8 mouse cellular contexts compared by ENCODE assay signal in genomic region chr8:126139546-126139870, GRCm38 (mm10).
DNase-seq lines count a peak whose midpoint lies in the region; ATAC-seq and TF ChIP-seq lines count a peak whose summit lies in the region.
"Had no signal": no experiment of that assay in that cellular context is flagged by ENCODE, and none has a peak within 500 bp of the region (broad histone marks: within the 10 kb centered on the region; RNA-seq: fewer than 3 reads in every experiment).

No protein-coding gene starts in this region.

- no peaks in the 10 kb centered on the region for H3K9me3 ChIP-seq in forebrain, embryonic 10.5 days
- no peaks in the 10 kb centered on the region for H3K9me3 ChIP-seq in hindbrain, embryonic 16.5 days (ENCODE audit: control insufficient read depth, low read length)
- H3K9me3 ChIP-seq in neural tube, embryonic 12.5 days, result no peaks in the 10 kb centered on the region

- H3K4me1 ChIP-seq in forebrain, embryonic 10.5 days, result peaks cover 16% of the 10 kb centered on the region
- H3K4me1 ChIP-seq in hindbrain, embryonic 16.5 days (ENCODE audit: control insufficient read depth, insufficient read depth, low read depth, low read length), result peaks cover 10% of the 10 kb centered on the region
- H3K4me1 ChIP-seq in neural tube, embryonic 12.5 days, result peaks cover 13% of the 10 kb centered on the region

- H3K4me3 ChIP-seq in left cerebral cortex, adult 2 months, result peak overlapping the region; percentile 55
- peak overlapping the region; percentile 63 for H3K4me3 ChIP-seq in forebrain, embryonic 10.5 days
- H3K4me3 ChIP-seq in hindbrain, embryonic 16.5 days (ENCODE audit: low read length), result peak overlapping the region; percentile 63
- H3K4me3 ChIP-seq in neural tube, embryonic 12.5 days, result peak overlapping the region; percentile 49

- H3K4me2 ChIP-seq in hindbrain, embryonic 16.5 days (ENCODE audit: low read length), result peak overlapping the region; percentile 96
- H3K4me2 ChIP-seq in neural tube, embryonic 12.5 days (replicated peaks), result peak overlapping the region; percentile 96

- H3K9ac ChIP-seq in hindbrain, embryonic 16.5 days (ENCODE audit: low read depth, low read length), result peak overlapping the region; percentile 78
- H3K9ac ChIP-seq in neural tube, embryonic 12.5 days, result peak overlapping the region; percentile 59; the same call in 1 of the 2 replicates
- H3K9ac ChIP-seq: liver, embryonic 14.5 days had no signal

- TF ChIP-seq CTCF in left cerebral cortex, adult 2 months (IDR thresholded peaks at IDR 0.05), result no peak

- H3K36me3 ChIP-seq in forebrain, embryonic 10.5 days (replicated peaks), result no peaks in the 10 kb centered on the region
- H3K36me3 ChIP-seq in hindbrain, embryonic 16.5 days (ENCODE audit: control insufficient read depth, insufficient read depth, low read length), result no peaks in the 10 kb centered on the region
- H3K36me3 ChIP-seq in neural tube, embryonic 12.5 days, result no peaks in the 10 kb centered on the region

- intact Hi-C loops in left cerebral cortex, adult 2 months (cut with DNase I), result no loop called here
- intact Hi-C loops in left cerebral cortex, postnatal 14 days (cut with DNase I), result no loop called here

- no peak for DNase-seq in left cerebral cortex, adult 2 months (ENCODE audit: extremely low spot score in 1 of 2, low spot score in 2 of 2)
- no peak for DNase-seq in left cerebral cortex, postnatal 14 days (ENCODE audit: low spot score in 2 of 2)
- no peak for DNase-seq in forebrain, embryonic 10.5 days (ENCODE audit: extremely low spot score, low spot score)
- no peak for DNase-seq in adrenal gland, postnatal 25 days
- DNase-seq in Muller cell, postnatal 12 days (ENCODE audit: inconsistent ontology term), result no peak

- WGBS in forebrain, embryonic 10.5 days, result 20% methylated on average over 11 of the region's 11 CpGs
- WGBS in hindbrain, embryonic 16.5 days, result 19% methylated on average over 11 of the region's 11 CpGs
- WGBS in neural tube, embryonic 12.5 days, result 17% methylated on average over 11 of the region's 11 CpGs

- no peak overlapping the region; the same call in 1 of the 2 replicates for H3K27ac ChIP-seq in left cerebral cortex, adult 2 months
- no peak overlapping the region for H3K27ac ChIP-seq in forebrain, embryonic 10.5 days
- H3K27ac ChIP-seq in hindbrain, embryonic 16.5 days (ENCODE audit: low read depth, low read length), result no peak overlapping the region
- no peak overlapping the region for H3K27ac ChIP-seq in neural tube, embryonic 12.5 days
- H3K27ac ChIP-seq: liver, embryonic 14.5 days had no signal

- H3K27me3 ChIP-seq in forebrain, embryonic 10.5 days (ENCODE audit: poor library complexity, severe bottlenecking), result peaks cover 62% of the 10 kb centered on the region
- peaks cover 10% of the 10 kb centered on the region; the same call in 1 of the 2 replicates for H3K27me3 ChIP-seq in hindbrain, embryonic 16.5 days (replicated peaks; ENCODE audit: control insufficient read depth, insufficient read depth, low read length)
- peaks cover 37% of the 10 kb centered on the region for H3K27me3 ChIP-seq in neural tube, embryonic 12.5 days (replicated peaks)

- peak; percentile 22; the same call in 1 of the 2 replicates for ATAC-seq in hindbrain, embryonic 16.5 days
- no peak for ATAC-seq in neural tube, embryonic 12.5 days (ENCODE audit: low FRiP score, low read depth)
